9 mouse cellular contexts compared by ENCODE assay signal in genomic region chr7:19543584-19543983, GRCm38 (mm10). TPM values are rescaled to one million over a fixed set of nuclear protein-coding genes. Genes with fewer than 3 reads are reported as not detected.
DNase-seq lines count a peak whose midpoint lies in the region; ATAC-seq and TF ChIP-seq lines count a peak whose summit lies in the region.
"Had no signal": no experiment of that assay in that cellular context is flagged by ENCODE, and none has a peak within 500 bp of the region (broad histone marks: within the 10 kb centered on the region; RNA-seq: fewer than 3 reads in every experiment).

No protein-coding gene starts in this region.

- H3K4me1 ChIP-seq in kidney, embryonic 16.5 days (ENCODE audit: insufficient read depth, low read length) = peaks cover 26% of the 10 kb centered on the region
- H3K4me1 ChIP-seq in bone marrow macrophage, adult 2 months (ENCODE audit: control insufficient read depth, insufficient read depth, low read length) = no peaks in the 10 kb centered on the region
- peaks cover 11% of the 10 kb centered on the region; the same call in 1 of the 2 replicates for H3K4me1 ChIP-seq in midbrain, embryonic 14.5 days (ENCODE audit: control insufficient read depth, insufficient read depth, low read length)

- WGBS in kidney, embryonic 16.5 days = 52% methylated on average over 6 of the region's 6 CpGs
- WGBS in midbrain, embryonic 14.5 days = 63% methylated on average over 6 of the region's 6 CpGs

- peak; percentile 46 to 60 for DNase-seq in kidney, postnatal 4 days
- DNase-seq in CD8-positive naive resting alpha-beta T cell, adult 2 months (ENCODE audit: low read depth in 2 of 2, low spot score in 2 of 2) = peak; percentile 43 to 46
- peak; percentile 68 for DNase-seq in splenic B cell, adult 2 months (ENCODE audit: low read depth, low spot score)
- no peak for DNase-seq in right cerebral cortex, postnatal 4 days
- no peak for DNase-seq in midbrain, embryonic 14.5 days

- no peak overlapping the region for H3K4me3 ChIP-seq in kidney, embryonic 16.5 days (ENCODE audit: low read length)
- no peak overlapping the region for H3K4me3 ChIP-seq in bone marrow macrophage, adult 2 months (ENCODE audit: insufficient read depth, low read length)
- H3K4me3 ChIP-seq in midbrain, embryonic 14.5 days (replicated peaks; ENCODE audit: low read depth, low read length) = no peak overlapping the region
- H3K4me3 ChIP-seq: limb, embryonic 15.5 days; myocyte had no signal

- no peak for TF ChIP-seq POLR2A in bone marrow macrophage, adult 2 months (IDR thresholded peaks at IDR 0.05; ENCODE audit: borderline replicate concordance, low read depth, low read length)

- H3K36me3 ChIP-seq in kidney, embryonic 16.5 days (ENCODE audit: insufficient read depth, low read length) = no peaks in the 10 kb centered on the region
- no peaks in the 10 kb centered on the region for H3K36me3 ChIP-seq in splenic B cell, adult 2 months (ENCODE audit: control insufficient read depth, insufficient read depth, low read length, poor library complexity, severe bottlenecking)
- no peaks in the 10 kb centered on the region for H3K36me3 ChIP-seq in midbrain, embryonic 14.5 days (ENCODE audit: control insufficient read depth, insufficient read depth, low read length)
- H3K36me3 ChIP-seq: limb, embryonic 15.5 days had no signal

- no peak overlapping the region for H3K9ac ChIP-seq in kidney, embryonic 16.5 days (replicated peaks; ENCODE audit: low read length)
- no peak overlapping the region for H3K9ac ChIP-seq in midbrain, embryonic 14.5 days (replicated peaks; ENCODE audit: low read length)
- H3K9ac ChIP-seq: limb, embryonic 15.5 days had no signal

- H3K9me3 ChIP-seq in kidney, embryonic 16.5 days (ENCODE audit: low read length) = no peaks in the 10 kb centered on the region
- no peaks in the 10 kb centered on the region for H3K9me3 ChIP-seq in midbrain, embryonic 14.5 days (ENCODE audit: control insufficient read depth, low read length)
- H3K9me3 ChIP-seq: limb, embryonic 15.5 days had no signal

- ATAC-seq in kidney, embryonic 16.5 days (ENCODE audit: low FRiP score, low TSS enrichment) = no peak
- ATAC-seq in midbrain, embryonic 14.5 days (ENCODE audit: low FRiP score, low TSS enrichment) = no peak

- no peak overlapping the region for H3K4me2 ChIP-seq in kidney, embryonic 16.5 days (replicated peaks; ENCODE audit: low read depth, low read length)
- H3K4me2 ChIP-seq in midbrain, embryonic 14.5 days (ENCODE audit: low read length) = no peak overlapping the region
- H3K4me2 ChIP-seq: limb, embryonic 15.5 days had no signal

- TF ChIP-seq CTCF in bone marrow macrophage, adult 2 months (IDR thresholded peaks at IDR 0.05; ENCODE audit: low read depth, low read length) = peak; percentile 26; the same call in 1 of the 2 replicates

- no peak overlapping the region for H3K27ac ChIP-seq in kidney, embryonic 16.5 days (ENCODE audit: low read length)
- H3K27ac ChIP-seq in bone marrow macrophage, adult 2 months (ENCODE audit: insufficient read depth, low read depth, low read length) = no peak overlapping the region
- no peak overlapping the region for H3K27ac ChIP-seq in midbrain, embryonic 14.5 days (replicated peaks; ENCODE audit: low read depth, low read length)

- no peaks in the 10 kb centered on the region for H3K27me3 ChIP-seq in kidney, embryonic 16.5 days (ENCODE audit: insufficient read depth, low read length)
- H3K27me3 ChIP-seq in splenic B cell, adult 2 months (ENCODE audit: control insufficient read depth, insufficient read depth, low read length, poor library complexity, severe bottlenecking) = no peaks in the 10 kb centered on the region
- H3K27me3 ChIP-seq in midbrain, embryonic 14.5 days (ENCODE audit: control insufficient read depth, insufficient read depth, low read length) = no peaks in the 10 kb centered on the region
- H3K27me3 ChIP-seq: limb, embryonic 15.5 days had no signal

RNA-seq across cellular contexts. Expression of gene Ppp1r37, which starts 19.3 kb away (rescaled TPM):
- polyA plus RNA-seq in kidney, embryonic 16.5 days (2015; fragmentation: Nextera tagmentation; extraction: Ambion mirVana) = 21.9 and 23.9 TPM in 2 replicates
- polyA plus RNA-seq in bone marrow macrophage, adult 2 months (2012; ENCODE audit: insufficient read depth, insufficient read length, missing spikeins) = 19.3 and 25.7 TPM in 2 replicates
- polyA plus RNA-seq in midbrain, embryonic 14.5 days (2014; fragmentation: Nextera tagmentation; extraction: Ambion mirVana) = 9.5 and 31.7 TPM in 2 replicates

RNA-seq across cellular contexts. Expression of gene Nkpd1, which starts 25.9 kb away (rescaled TPM):
- 0.11 and 0.14 TPM in 2 replicates for polyA plus RNA-seq in kidney, embryonic 16.5 days (2015; fragmentation: Nextera tagmentation; extraction: Ambion mirVana)
- polyA plus RNA-seq in bone marrow macrophage, adult 2 months (2012; ENCODE audit: insufficient read depth, insufficient read length, missing spikeins) = not detected in 2 replicates
- polyA plus RNA-seq in midbrain, embryonic 14.5 days (2014; fragmentation: Nextera tagmentation; extraction: Ambion mirVana) = 0.51 and 0.74 TPM in 2 replicates

RNA-seq across cellular contexts. Expression of gene Zfp296, which starts 33.5 kb away (rescaled TPM):
- 0.46 and 0.71 TPM in 2 replicates for polyA plus RNA-seq in kidney, embryonic 16.5 days (2015; fragmentation: Nextera tagmentation; extraction: Ambion mirVana)
- polyA plus RNA-seq in bone marrow macrophage, adult 2 months (2012; ENCODE audit: insufficient read depth, insufficient read length, missing spikeins) = 0.60 TPM in 1 of 2 replicates, not detected in the other
- polyA plus RNA-seq in midbrain, embryonic 14.5 days (2014; fragmentation: Nextera tagmentation; extraction: Ambion mirVana) = 0.22 and 0.32 TPM in 2 replicates

RNA-seq across cellular contexts. Expression of gene Gemin7, which starts 33.8 kb away (rescaled TPM):
- 169 and 183 TPM in 2 replicates for polyA plus RNA-seq in kidney, embryonic 16.5 days (2015; fragmentation: Nextera tagmentation; extraction: Ambion mirVana)
- polyA plus RNA-seq in bone marrow macrophage, adult 2 months (2012; ENCODE audit: insufficient read depth, insufficient read length, missing spikeins) = 51.6 and 52.0 TPM in 2 replicates
- polyA plus RNA-seq in midbrain, embryonic 14.5 days (2014; fragmentation: Nextera tagmentation; extraction: Ambion mirVana) = 140 and 154 TPM in 2 replicates

RNA-seq across cellular contexts. Expression of gene Trappc6a, which starts 35.4 kb away (rescaled TPM):
- polyA plus RNA-seq in kidney, embryonic 16.5 days (2015; fragmentation: Nextera tagmentation; extraction: Ambion mirVana) = 89.7 and 94.2 TPM in 2 replicates
- polyA plus RNA-seq in bone marrow macrophage, adult 2 months (2012; ENCODE audit: insufficient read depth, insufficient read length, missing spikeins) = 51.4 and 57.0 TPM in 2 replicates
- polyA plus RNA-seq in midbrain, embryonic 14.5 days (2014; fragmentation: Nextera tagmentation; extraction: Ambion mirVana) = 30.1 and 36.6 TPM in 2 replicates

Comparison
In these comparisons a context has a peak if more than half of its experiments do, and no peak if none do; other contexts are left out.
1. DNase-seq: peak in kidney, postnatal 4 days (2 of 2), CD8-positive naive resting alpha-beta T cell, adult 2 months (2 of 2) and splenic B cell, adult 2 months (single experiment); none in right cerebral cortex, postnatal 4 days (single experiment) and midbrain, embryonic 14.5 days (single experiment).